Mouse (Mus musculus) heart, embryonic 13.5 days (tissue): ENCODE results near the gene Wdr35. TPM values are rescaled to one million over a fixed set of nuclear protein-coding genes. Genes with fewer than 3 reads are reported as not detected.

Source experiments
- ATAC-seq: fragments of 200-750 bp; cut with Nextera tagmentation; 2 replicates; pipeline ENCODE4 v1.8.0; 2017; ENCODE audit warnings: moderate TSS enrichment; ENCODE audit not compliant: insufficient number of reproducible peaks, low FRiP score, low TSS enrichment; ENCODE audit errors: extremely low read depth
- H3K27ac ChIP-seq: fragments of 300-500 bp; sonication (generic); replicated peaks from 2 replicates; pipeline ENCODE4 v1.5.1; 2015; ENCODE audit warnings: moderate library complexity, mild to moderate bottlenecking, inconsistent platforms
- H3K27me3 ChIP-seq: fragments of 300-500 bp; sonication (generic); replicated peaks from 2 replicates; pipeline ENCODE4 v1.6.1; 2015; ENCODE audit warnings: mild to moderate bottlenecking, inconsistent platforms
- H3K36me3 ChIP-seq: fragments of 300-500 bp; sonication (generic); 2 replicates; pipeline ENCODE4 v1.6.1; 2015; ENCODE audit warnings: mild to moderate bottlenecking, inconsistent platforms
- H3K4me1 ChIP-seq: fragments of 300-500 bp; sonication (generic); 2 replicates; pipeline ENCODE4 v1.6.1; 2015; ENCODE audit warnings: inconsistent platforms
- H3K4me2 ChIP-seq: fragments of 300-500 bp; sonication (generic); 2 replicates; pipeline ENCODE4 v1.6.1; 2015; ENCODE audit warnings: inconsistent platforms, mild to moderate bottlenecking, moderate library complexity
- H3K4me3 ChIP-seq: fragments of 300-500 bp; sonication (generic); 2 replicates; pipeline ENCODE4 v1.5.1; 2015; ENCODE audit warnings: moderate library complexity, mild to moderate bottlenecking, inconsistent platforms
- H3K9ac ChIP-seq: fragments of 300-500 bp; sonication (generic); 2 replicates; pipeline ENCODE4 v1.6.1; 2015; ENCODE audit warnings: inconsistent platforms, mild to moderate bottlenecking, moderate library complexity
- H3K9me3 ChIP-seq: fragments of 300-500 bp; sonication (generic); 2 replicates; pipeline ENCODE4 v1.6.1; 2016; ENCODE audit warnings: inconsistent platforms
- WGBS: fragments of 180-500 bp; shearing (Covaris S2); methylation state at CpG from one replicate; pipeline ENCODE4 v1.1.7; 2015; ENCODE audit warnings: mixed read lengths; 5-methylcytosine and 5-hydroxymethylcytosine counted together
- polyA plus RNA-seq: library from polyadenylated mRNA; unstranded; fragments of >200 nt; fragmentation: Nextera tagmentation; extraction: Ambion mirVana; gene quantifications from 2 replicates; pipeline ENCODE4 v1.2.1, GENCODE M21; 2015

Wdr35 gene
- polyA plus RNA-seq, 1 experiment from 2014 or later = 13.2 TPM

GRCm38 (mm10) chr12:9031166-9031565, 57.5 kb downstream of the Wdr35 start:
- 63% methylated on average over 8 of the region's 8 CpGs for WGBS
- peaks cover 4% of the 10 kb centered on the region; the same call in 1 of the 2 replicates for H3K36me3 ChIP-seq
- H3K27ac ChIP-seq = no peak overlapping the region
- H3K4me1 ChIP-seq = peaks cover 12% of the 10 kb centered on the region; the same call in 1 of the 2 replicates
- peak overlapping the region; percentile 70 for H3K4me2 ChIP-seq
- H3K4me3 ChIP-seq = peak overlapping the region; percentile 71
- no peaks in the 10 kb centered on the region for H3K27me3 ChIP-seq
- ATAC-seq = no peak
- peak overlapping the region; percentile 93 for H3K9ac ChIP-seq
- H3K9me3 ChIP-seq = no peaks in the 10 kb centered on the region

- no peaks in the 10 kb centered on the region for H3K27me3 ChIP-seq
- H3K4me2 ChIP-seq = no peak overlapping the region
- H3K9me3 ChIP-seq = no peaks in the 10 kb centered on the region
- peaks cover 12% of the 10 kb centered on the region; the same call in 1 of the 2 replicates for H3K4me1 ChIP-seq
- no peak overlapping the region for H3K27ac ChIP-seq
- no peak for ATAC-seq
- no peak overlapping the region for H3K9ac ChIP-seq
- H3K4me3 ChIP-seq = no peak overlapping the region
- 0 out of 2 replicates have a peak, but pooled peaks cover under 1% of the 10 kb centered on the region for H3K36me3 ChIP-seq
These were observed 59.4 kb downstream of the Wdr35 start for GRCm38 (mm10) chr12:9033140-9033539.

GRCm38 (mm10) chr12:9036409-9036808, 62.7 kb downstream of the Wdr35 start:
- H3K36me3 ChIP-seq = peaks cover under 1% of the 10 kb centered on the region; the same call in 1 of the 2 replicates
- H3K9me3 ChIP-seq = no peaks in the 10 kb centered on the region
- H3K9ac ChIP-seq = no peak overlapping the region
- ATAC-seq = no peak
- H3K4me2 ChIP-seq = no peak overlapping the region
- H3K27me3 ChIP-seq = no peaks in the 10 kb centered on the region
- H3K4me1 ChIP-seq = peaks cover 7% of the 10 kb centered on the region; the same call in 1 of the 2 replicates
- H3K4me3 ChIP-seq = no peak overlapping the region
- 78% methylated on average over 9 of the region's 9 CpGs for WGBS
- no peak overlapping the region for H3K27ac ChIP-seq

GRCm38 (mm10) chr12:9040177-9040576, 66.5 kb downstream of the Wdr35 start:
- no peak for ATAC-seq
- no peaks in the 10 kb centered on the region for H3K27me3 ChIP-seq
- no peak overlapping the region for H3K4me3 ChIP-seq
- peaks cover 21% of the 10 kb centered on the region for H3K36me3 ChIP-seq
- H3K9ac ChIP-seq = no peak overlapping the region
- WGBS = 77% methylated on average over 5 of the region's 5 CpGs
- H3K27ac ChIP-seq = no peak overlapping the region
- H3K4me2 ChIP-seq = no peak overlapping the region
- H3K4me1 ChIP-seq = no peaks in the 10 kb centered on the region
- no peaks in the 10 kb centered on the region for H3K9me3 ChIP-seq

GRCm38 (mm10) chr12:9040686-9041085, 67.0 kb downstream of the Wdr35 start:
- no peak for ATAC-seq
- Histone ChIP-seq H3K27ac (no peak overlapping the region), H3K4me3 (no peak overlapping the region), H3K9me3 (no peaks in the 10 kb centered on the region), H3K36me3 (peaks cover 21% of the 10 kb centered on the region), H3K27me3 (no peaks in the 10 kb centered on the region), H3K4me1 (no peaks in the 10 kb centered on the region), H3K4me2 (no peak overlapping the region), H3K9ac (no peak overlapping the region)
- WGBS = 64% methylated on average over 7 of the region's 7 CpGs

GRCm38 (mm10) chr12:9042316-9042715, 68.6 kb downstream of the Wdr35 start:
- no peaks in the 10 kb centered on the region for H3K9me3 ChIP-seq
- peaks cover 21% of the 10 kb centered on the region for H3K36me3 ChIP-seq
- 68% methylated on average over 5 of the region's 5 CpGs for WGBS

GRCm38 (mm10) chr12:9042759-9043158, 69.1 kb downstream of the Wdr35 start:
- Histone ChIP-seq H3K27ac (no peak overlapping the region), H3K9me3 (no peaks in the 10 kb centered on the region), H3K4me2 (no peak overlapping the region), H3K4me1 (no peaks in the 10 kb centered on the region), H3K9ac (no peak overlapping the region), H3K27me3 (no peaks in the 10 kb centered on the region), H3K4me3 (no peak overlapping the region), H3K36me3 (peaks cover 21% of the 10 kb centered on the region)
- ATAC-seq = no peak
- WGBS = 77% methylated on average over 3 of the region's 3 CpGs

More at GRCm38 (mm10) chr12:9042316-9042715, 68.6 kb downstream of the Wdr35 start:
- Histone ChIP-seq H3K27ac (no peak overlapping the region), H3K4me1 (no peaks in the 10 kb centered on the region), H3K4me3 (no peak overlapping the region), H3K9ac (no peak overlapping the region), H3K27me3 (no peaks in the 10 kb centered on the region), H3K4me2 (no peak overlapping the region)
- no peak for ATAC-seq

GRCm38 (mm10) chr12:9044666-9045065, 71.0 kb downstream of the Wdr35 start:
- H3K27me3 ChIP-seq = no peaks in the 10 kb centered on the region
- no peak overlapping the region for H3K9ac ChIP-seq
- H3K4me2 ChIP-seq = no peak overlapping the region
- H3K4me1 ChIP-seq = no peaks in the 10 kb centered on the region
- 83% methylated on average over 7 of the region's 7 CpGs for WGBS
- H3K27ac ChIP-seq = no peak overlapping the region
- H3K4me3 ChIP-seq = no peak overlapping the region
- H3K9me3 ChIP-seq = no peaks in the 10 kb centered on the region
- ATAC-seq = no peak
- peaks cover 21% of the 10 kb centered on the region for H3K36me3 ChIP-seq

- Histone ChIP-seq H3K4me3 (no peak overlapping the region), H3K36me3 (peaks cover 18% of the 10 kb centered on the region), H3K4me1 (0 out of 2 replicates have a peak, but pooled peaks cover 6% of the 10 kb centered on the region), H3K9ac (no peak overlapping the region), H3K27ac (no peak overlapping the region), H3K27me3 (no peaks in the 10 kb centered on the region), H3K9me3 (no peaks in the 10 kb centered on the region), H3K4me2 (no peak overlapping the region)
- WGBS = 73% methylated on average over 4 of the region's 4 CpGs
- no peak for ATAC-seq
These were observed 73.0 kb downstream of the Wdr35 start for GRCm38 (mm10) chr12:9046674-9047073.

GRCm38 (mm10) chr12:9048090-9048489, 74.4 kb downstream of the Wdr35 start:
- Histone ChIP-seq H3K36me3 (peaks cover 10% of the 10 kb centered on the region), H3K4me3 (no peak overlapping the region)

GRCm38 (mm10) chr12:9050824-9051223, 77.1 kb downstream of the Wdr35 start:
- Histone ChIP-seq H3K4me3 (no peak overlapping the region), H3K27ac (no peak overlapping the region), H3K4me2 (no peak overlapping the region), H3K27me3 (no peaks in the 10 kb centered on the region), H3K9me3 (no peaks in the 10 kb centered on the region), H3K9ac (peak overlapping the region; percentile 37; the same call in 1 of the 2 replicates), H3K4me1 (0 out of 2 replicates have a peak, but pooled peaks cover 6% of the 10 kb centered on the region), H3K36me3 (no peaks in the 10 kb centered on the region)
- ATAC-seq = no peak
- 15% methylated on average over 6 of the region's 6 CpGs for WGBS

More at GRCm38 (mm10) chr12:9048090-9048489, 74.4 kb downstream of the Wdr35 start:
- H3K4me2 ChIP-seq = no peak overlapping the region
- H3K9me3 ChIP-seq = no peaks in the 10 kb centered on the region
- H3K9ac ChIP-seq = no peak overlapping the region
- WGBS = 64% methylated on average over 8 of the region's 8 CpGs
- H3K27ac ChIP-seq = no peak overlapping the region
- H3K27me3 ChIP-seq = no peaks in the 10 kb centered on the region
- ATAC-seq = no peak
- 0 out of 2 replicates have a peak, but pooled peaks cover 6% of the 10 kb centered on the region for H3K4me1 ChIP-seq

GRCm38 (mm10) chr12:9052075-9052829, 78.6 kb downstream of the Wdr35 start:
- 55% methylated on average over 8 of the region's 8 CpGs for WGBS
- H3K36me3 ChIP-seq = no peaks in the 10 kb centered on the region
- 0 out of 2 replicates have a peak, but pooled peaks cover 6% of the 10 kb centered on the region for H3K4me1 ChIP-seq
- no peak overlapping the region for H3K27ac ChIP-seq
- H3K9me3 ChIP-seq = no peaks in the 10 kb centered on the region
- ATAC-seq = no peak
- no peaks in the 10 kb centered on the region for H3K27me3 ChIP-seq
- H3K9ac ChIP-seq = no peak overlapping the region
- H3K4me2 ChIP-seq = no peak overlapping the region
- no peak overlapping the region for H3K4me3 ChIP-seq
